Mouse (Mus musculus): ENCODE measurements around the gene Romo1.

DNA sequence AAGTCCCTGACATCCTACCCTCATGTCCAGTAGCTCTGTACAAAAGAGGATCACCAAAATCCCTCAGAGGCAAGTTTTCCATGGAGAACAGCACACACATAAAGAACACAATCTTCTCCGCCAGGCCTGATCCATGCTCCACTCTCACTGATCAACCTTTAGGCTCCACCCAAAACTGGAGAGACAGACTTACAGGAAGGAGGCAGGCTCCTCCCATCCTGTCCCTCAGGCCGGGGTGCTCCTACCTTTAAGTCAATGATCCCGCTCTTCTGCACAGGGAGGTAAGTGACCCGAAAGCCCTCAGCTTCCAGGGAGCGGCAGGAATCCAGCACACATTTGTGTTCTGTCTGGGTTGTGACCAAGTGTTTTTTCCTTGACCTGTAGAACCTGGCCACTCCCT lies 9.7 kb upstream of the Romo1 start:
- TF ChIP-seq CTCF (IDR thresholded peaks at IDR 0.05; ENCODE audit: low read depth) (no peak), EP300 (IDR thresholded peaks at IDR 0.05; ENCODE audit: low read depth) (no peak)

Data from liver, postnatal 0 days (tissue).